Mouse (Mus musculus) kidney, postnatal 14 days (tissue): ENCODE measurements at regions not wholly inside any gene's neighbourhood (a gene's known extent, or its start where the extent isn't known, plus 50 kb on each side); places are given as distances from the start of the nearest gene placed in this dataset.
"Not testable (repeated sequence)": the region's sequence is repeated elsewhere in the genome, so short reads cannot be mapped to it uniquely, and the experiment has no call there.

ENCODE experiments used
- DNase-seq: peaks from one replicate; pipeline ENCODE4 v3.0.0; 2022; ENCODE audit warnings: mixed read lengths

DNA sequence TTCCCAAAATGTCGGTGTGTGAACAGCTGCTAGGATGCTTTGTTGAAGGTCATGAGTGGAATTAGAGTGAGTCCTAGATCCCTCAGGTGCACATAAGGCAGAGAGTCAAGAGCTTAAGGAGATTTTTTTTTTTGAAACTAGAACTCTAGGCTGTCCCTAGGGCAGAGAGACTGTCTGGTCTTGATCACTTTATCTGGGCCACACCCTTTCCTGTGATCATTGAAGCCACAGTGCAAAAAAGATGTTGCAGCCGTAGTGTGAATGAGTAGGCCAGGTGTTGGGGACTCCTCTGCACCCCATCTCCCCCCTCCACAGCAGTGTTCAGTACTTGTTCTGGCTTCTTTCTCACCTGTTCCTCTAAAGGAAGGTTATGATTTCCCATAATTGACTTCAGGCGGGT, 153.9 kb downstream of the Katnal1 start:
- DNase-seq = no peak

DNA sequence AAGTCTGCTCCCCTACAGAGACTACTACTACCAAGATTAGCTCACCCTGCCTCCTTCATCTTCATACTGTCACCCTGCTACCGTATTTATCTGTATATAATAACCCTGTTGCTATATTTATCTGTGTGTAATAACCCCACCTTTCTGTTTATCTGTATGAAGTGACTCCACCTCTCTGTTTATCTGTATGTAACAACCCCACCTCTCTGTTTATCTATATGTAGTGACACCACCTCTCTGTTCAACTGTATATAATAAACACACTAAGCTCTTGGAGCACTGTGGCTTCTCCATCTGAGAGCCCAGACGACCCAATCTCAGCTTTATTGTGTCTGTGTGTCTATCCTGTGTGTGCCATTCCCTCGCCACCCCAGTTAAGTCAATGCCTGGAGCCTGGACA, 154.7 kb downstream of the Katnal1 start:
- DNase-seq = no peak

DNA sequence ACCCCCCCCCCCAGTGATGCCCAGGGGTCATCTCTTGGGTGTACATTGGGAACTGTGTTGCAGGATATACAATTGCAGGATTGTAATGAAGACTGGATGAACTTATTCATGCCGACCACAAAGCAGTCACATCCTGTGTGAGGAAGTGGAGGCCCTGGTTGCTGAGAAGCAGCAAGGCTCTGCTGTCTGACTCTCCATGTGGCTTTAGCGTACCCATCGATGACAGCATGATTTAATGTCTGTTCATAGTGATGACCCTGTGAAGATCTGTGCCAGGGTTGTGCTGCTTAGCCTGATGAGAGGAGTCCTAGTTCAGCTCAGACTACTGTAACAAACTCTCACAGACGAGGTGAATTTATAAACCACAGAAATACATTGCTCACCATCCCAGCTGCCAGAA, 159.7 kb downstream of the Katnal1 start:
- no peak for DNase-seq

DNA sequence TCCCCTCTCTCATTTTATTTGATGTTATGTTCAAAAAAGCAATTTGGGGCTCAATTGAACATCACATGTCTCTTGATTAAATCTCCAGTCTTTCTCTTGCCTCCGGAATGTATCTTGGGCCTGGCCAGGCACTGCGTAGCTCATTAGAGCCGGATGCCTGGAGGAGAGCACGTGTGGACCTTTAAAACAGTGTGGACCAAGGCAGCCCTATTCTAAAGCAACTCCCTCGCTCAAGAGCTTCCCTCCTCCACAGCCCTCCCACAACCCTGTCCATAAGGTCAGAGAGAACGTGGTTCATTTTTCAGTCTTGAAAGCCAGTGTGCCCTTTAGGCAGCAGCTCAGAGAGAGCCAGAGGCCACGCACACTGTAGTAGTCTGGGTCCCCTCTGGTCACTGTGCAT, 160.8 kb downstream of the Katnal1 start:
- DNase-seq = no peak

DNA sequence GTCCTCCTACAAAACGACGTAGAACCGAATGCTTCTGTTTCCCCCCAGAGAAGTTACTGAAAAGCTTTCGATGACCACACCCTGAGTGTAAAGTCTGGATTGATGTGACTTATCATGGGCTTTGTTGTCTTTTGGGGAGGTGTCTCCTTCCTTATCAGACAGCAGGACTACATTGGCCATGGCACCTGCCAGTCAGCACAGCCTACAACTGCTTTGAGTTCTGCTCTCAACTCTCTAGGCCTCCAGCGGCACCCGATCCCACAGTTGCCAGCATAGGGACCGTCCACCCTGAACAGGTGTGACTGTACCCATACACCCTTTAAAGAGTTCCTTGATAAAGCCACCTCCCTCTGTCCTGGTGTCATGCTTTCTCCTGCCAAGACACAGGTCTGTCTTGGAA, 163.1 kb downstream of the Katnal1 start:
- DNase-seq = no peak

DNA sequence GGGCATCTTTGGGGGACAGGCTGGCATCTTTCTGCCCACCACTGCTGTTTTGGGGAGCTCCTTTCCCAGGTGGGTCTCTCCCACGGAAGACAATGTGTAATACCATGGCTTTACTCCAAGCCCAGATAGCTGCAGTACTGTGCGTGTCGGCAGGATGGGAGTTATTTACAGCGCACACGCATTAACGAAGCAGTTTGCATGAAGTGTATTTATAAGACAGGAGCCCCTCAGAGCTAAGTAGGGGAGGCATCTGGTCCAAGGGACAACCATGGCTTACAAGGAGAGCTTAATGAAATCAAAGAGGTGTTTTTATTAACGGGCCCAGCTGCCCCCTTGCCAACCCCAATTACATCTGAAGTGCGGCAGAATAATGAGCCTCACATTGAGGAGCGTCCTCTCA, 169.0 kb downstream of the Katnal1 start:
- no peak for DNase-seq

DNA sequence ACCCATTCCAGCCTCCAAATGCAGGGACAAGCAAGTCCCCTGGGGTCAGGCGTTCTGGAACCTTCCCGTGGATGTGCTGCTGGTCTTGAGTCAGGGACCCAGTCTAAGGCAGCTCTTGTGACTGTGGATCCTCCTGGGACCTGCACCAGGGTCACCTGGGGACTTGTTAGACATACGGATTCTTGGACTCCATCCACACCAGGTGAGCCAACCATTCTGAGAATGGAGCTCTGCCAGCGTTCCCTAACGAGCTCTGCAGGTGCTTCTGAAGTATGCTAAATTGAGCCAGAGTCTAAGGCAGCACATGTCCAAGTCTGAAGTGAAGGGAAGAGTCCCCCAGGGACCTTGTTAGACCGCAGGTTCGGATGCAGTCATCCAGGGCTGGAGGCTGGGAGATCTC, 170.3 kb downstream of the Katnal1 start:
- DNase-seq = peak; percentile 57

DNA sequence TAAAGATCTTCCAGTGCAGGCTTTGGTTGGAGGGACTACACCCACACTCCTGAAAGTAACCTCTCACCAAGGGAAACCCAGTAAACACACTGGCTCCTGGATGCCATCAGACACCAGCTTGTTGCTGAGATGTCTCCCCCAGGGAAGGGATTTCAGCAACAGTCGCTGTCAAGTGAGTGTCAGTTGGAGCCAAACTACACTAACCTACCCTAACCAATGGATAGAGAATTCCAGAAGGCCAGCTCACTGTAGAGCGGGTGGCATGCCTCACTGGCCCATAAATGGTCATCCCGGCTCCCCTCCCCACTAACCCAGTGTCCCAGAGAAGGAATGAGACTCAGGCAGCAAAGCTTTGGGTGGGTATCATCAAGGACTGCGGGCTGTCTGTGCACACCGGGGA, 171.4 kb downstream of the Katnal1 start:
- DNase-seq = no peak

DNA sequence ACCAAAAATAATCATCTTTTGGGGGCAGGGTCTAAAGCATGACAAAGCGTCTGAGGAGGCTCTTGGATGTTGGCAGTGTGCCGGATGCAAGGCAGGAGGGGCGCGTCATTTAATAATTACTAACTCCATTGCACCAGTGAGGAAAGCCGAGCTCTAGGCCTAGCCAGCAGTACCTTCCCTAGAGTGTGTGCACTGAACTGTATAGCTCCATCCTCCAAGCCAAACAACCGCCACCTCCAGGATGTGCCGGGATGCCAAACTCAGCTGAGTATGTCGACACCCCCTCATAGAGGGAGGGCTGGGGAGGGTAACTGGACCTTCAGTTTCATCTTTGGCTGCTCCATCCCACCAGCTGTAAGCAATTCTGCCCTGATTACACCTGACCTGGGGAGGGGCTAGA, 171.9 kb downstream of the Katnal1 start:
- peak; percentile 64 for DNase-seq

DNA sequence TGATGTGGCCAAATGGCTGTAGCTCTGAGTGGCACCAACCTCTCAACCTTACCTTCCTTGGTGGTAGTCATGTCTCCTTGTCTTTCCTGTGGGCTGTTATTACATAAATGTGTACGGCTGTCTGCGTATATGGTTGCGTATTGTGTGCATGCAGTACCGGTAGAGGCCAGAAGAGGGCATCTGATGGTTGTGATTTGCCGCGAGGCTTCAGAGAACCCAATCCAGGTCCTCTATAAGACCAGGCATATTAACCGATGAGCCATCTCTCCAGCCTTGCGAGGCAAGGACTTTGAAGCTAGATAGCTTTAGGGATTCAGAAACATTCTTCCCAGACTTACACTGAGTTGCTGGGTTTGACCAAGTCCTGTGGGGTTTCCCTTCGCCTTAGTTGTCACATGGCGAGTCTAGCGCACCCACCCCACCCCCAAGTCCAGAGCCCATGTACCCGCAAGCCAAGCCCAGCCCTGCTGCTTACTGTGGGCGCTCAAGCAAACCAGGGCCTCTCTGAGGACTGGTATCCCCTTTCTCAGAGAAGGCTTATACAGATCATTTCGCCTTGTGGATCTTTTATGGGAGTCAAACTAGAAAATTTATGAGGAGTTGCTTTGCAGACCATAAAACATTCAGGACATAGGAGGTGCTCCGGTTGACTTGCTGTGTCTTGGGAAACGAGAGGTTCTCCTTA, 172.7 kb downstream of the Katnal1 start:
- DNase-seq = peak; percentile 52

DNA sequence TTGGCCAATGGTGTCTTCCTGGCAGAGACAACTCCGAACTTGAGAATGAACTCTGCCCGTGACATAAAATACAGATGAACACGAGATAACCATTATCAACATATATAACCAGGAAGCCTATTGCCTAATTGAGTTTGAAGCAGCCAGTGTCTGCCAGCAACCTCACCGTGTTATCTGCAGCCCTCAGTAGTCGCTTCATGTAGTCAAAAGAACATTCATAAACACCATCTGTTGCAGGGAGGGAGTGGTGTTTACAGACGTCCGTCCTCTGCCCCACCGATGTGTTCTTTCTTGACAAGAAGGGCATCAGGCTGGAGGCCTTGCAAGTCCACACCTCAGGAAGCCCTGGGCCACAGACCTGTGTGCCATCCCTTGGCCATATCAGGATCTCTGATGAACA, 173.3 kb downstream of the Katnal1 start:
- no peak for DNase-seq

DNA sequence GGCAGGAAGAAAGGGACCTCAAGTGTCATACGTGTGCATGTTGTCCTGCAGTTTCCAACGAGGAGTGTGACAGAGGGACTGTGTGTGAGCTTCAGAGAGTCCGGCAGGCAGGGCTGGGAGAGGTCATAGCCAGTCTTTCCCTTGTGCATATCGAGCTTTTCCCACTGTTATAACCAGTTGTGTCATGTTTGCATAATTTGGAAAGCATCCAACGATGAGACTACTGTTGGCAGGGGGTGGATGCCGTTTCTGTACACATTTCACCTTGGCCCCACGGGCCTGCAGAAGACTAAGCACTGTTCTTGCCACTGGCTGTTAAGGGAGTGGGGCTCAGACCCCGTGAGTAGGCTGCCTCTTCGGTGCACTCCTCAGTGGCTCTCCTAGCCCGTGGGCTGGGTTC, 174.2 kb downstream of the Katnal1 start:
- no peak for DNase-seq

DNA sequence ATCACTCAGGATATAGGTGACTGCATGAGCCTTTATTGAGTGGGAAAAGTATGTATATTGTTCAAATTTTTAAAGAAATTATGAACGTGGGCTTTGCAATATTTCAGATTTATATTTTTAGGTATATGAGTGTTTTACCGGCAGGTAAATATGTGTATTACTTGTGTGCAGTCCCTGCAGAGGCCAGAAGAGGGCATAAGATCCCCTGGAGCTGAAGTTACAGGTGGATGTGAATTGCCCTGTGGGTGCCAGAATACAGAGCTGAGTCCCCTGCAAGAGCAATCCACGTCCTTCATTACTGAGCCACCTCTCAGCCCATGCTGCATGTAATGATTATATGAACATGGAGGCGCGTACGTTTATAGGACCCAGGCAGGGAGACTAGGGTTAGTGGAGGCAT, 174.8 kb downstream of the Katnal1 start:
- DNase-seq = no peak

DNA sequence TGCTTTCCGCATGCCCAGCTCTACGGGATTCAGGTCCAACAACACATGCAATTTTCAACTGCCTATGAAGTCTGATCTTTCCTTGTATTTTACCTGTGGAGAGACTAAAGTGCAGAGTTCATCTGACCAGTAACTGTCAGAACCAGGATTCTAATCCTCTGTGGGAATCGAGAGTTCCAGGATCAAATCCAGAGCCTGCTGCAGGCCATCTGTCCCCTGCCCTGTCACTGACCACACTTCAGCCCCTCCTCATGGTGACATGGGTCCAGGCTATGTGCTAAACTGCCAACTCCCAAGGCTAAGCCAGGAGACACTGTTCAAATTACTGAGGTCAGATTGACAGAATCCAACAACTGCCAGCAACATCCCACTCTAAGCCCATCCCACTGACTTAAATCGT, 175.7 kb downstream of the Katnal1 start:
- DNase-seq = no peak

DNA sequence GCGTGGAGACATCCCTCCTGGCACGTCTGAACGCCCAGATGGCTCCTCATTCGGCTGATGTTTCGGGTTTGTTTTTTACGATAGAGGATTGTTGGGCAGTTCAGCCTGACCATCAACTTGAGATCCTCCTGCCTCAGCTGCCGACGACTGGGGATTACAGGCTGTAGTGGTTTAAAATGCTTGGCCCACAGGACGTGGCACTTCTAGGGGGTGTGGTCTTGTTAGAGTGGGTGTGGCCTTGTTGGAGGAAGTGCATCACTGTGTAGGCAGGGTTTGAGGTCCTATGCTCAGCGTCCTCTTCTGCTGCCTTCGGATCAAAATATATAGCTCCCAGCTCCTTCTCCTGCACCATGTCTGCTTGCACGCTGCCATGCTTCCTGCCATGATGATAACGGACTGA, 177.1 kb downstream of the Katnal1 start:
- no peak for DNase-seq

DNA sequence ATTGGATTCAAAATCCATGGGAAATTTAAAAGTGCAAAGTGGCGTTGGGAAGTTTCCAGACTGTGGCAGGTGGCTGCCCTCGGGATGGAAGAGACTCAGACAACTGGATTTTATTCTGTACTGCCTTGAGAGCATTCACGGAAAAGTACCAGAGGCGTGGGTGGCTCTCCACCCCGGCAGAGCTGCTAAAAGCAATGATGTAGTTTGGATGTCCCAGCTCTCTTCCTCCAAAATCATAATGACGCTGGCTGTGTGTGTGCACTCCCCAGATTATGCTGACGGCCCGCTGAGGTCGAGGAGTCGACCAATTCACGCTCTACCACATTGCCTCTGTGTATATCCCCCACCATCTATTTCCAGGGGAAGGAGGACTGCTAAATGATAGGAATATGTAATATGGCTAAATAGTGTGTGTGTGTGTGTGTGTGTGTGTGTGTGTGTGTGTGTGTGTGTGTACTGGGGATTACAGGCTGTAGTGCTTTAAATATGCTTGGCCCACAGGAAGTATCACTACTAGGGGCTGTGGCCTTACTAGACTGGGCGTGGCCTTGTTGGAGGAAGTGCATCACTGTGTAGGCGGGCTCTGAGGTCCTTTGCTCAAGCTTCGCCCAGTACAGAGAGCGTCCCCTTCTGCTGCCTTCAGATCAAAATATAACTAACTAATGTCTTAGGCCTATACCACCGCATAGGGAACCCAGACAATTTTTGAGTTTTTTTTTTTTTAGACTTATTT, 179.0 kb downstream of the Katnal1 start:
- no peak for DNase-seq

DNA sequence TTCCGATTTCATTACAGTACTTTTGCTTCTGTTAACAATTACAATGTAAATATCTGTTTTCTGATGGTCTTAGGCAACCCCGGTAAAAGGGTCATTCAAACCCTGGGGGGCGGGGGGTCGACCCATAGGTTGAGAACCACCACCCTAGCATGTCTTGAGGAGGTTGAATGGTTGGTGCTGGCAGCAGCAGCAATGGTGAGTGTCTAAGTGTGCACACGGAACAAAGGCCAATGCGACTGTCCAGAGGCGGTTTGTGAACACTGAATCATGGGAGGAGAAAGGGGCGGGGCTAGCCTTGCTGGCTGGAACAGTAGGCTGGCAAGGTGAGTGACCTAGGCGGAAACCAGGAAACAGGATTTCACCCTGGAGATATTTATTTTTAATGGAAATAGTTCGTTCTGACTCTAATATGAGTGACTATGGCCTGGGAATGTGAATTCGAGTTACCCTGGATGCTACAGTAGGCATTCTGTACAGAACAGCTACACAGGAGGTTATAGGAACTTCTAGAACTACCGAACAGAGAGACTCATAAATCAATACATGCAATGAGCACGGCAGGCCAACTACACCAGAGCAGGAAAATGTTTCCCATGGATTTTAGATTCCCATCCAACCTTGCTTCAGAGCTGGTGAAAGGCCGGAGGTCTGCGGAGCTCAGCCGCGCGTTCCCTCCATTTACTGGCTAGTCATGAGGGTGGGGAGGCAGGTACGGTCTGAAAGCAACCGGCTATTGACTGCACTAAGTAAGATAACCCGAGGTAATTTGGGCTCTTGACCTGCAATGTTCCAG, 181.0 kb downstream of the Katnal1 start:
- DNase-seq = no peak

DNA sequence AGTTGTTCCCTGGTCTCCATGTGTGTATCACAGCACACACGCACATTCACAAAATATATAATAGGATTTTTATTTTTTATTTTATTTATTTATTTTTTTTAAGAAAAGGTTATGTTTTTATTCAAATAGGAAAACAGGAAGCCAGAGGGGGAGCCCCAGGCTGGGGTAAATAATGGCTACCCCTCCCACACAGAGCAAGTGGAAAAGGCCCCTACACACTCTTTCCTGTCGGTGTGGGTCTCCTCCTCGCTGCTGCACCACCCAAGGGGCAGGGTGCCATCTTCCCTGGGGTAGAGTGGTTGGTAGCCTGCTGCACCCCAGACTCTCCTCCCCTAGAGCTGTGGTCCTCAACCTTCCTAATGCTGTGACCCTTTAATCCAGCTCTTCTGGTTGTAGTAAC, 181.6 kb downstream of the Katnal1 start:
- no peak for DNase-seq

DNA sequence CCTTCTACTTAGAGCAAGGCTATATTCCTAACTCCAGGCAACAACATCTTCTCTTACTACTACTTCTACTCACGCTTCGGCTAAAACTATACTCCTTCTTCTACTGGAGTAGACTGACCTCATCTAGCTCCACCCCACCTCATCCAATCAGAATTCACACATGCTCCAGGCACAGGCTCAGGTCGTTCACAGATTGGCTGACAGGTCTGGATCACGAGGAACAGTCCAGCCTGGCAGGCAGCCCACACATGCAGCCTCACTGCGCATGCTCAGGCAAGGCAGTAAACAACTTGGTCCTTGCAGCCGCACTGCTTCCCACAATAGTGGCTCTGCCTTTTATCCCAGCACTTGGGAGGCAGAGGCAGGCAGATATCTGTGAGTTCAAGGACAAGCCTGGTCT, 182.4 kb downstream of the Katnal1 start:
- not testable (repeated sequence) for DNase-seq

DNA sequence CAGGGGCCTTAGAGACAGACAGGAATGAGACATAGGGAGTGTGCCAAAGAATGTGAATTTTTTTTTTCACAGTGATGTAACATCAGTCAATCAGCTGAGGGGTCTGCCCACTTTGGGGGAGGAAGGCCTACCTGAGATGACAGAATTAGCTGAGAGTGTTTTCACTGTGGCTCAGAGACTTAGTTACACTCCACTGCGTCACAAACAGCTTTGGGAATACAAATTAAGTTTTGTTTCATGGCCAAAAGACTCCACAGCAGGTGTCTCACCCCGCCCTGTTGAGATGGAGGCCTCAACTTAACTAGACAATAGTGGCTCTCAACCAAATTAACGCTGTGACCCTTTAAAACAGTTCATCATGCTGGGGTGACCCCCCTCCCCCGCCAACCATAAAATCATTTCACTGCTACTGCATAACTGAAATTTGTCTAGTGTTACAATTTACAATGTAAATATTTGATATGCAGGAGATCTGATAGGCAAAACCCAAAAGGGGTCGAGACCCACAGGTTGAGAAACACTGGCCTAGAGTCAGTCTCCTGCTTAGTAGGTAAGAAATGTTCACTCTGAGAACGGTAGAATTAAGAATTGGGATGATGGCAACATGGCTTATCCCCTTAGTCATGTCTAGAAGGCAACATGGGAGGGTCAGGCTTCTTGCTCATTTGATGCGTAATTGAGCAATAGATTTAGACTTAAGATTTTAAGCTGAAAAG, 184.3 kb downstream of the Katnal1 start:
- DNase-seq = no peak

DNA sequence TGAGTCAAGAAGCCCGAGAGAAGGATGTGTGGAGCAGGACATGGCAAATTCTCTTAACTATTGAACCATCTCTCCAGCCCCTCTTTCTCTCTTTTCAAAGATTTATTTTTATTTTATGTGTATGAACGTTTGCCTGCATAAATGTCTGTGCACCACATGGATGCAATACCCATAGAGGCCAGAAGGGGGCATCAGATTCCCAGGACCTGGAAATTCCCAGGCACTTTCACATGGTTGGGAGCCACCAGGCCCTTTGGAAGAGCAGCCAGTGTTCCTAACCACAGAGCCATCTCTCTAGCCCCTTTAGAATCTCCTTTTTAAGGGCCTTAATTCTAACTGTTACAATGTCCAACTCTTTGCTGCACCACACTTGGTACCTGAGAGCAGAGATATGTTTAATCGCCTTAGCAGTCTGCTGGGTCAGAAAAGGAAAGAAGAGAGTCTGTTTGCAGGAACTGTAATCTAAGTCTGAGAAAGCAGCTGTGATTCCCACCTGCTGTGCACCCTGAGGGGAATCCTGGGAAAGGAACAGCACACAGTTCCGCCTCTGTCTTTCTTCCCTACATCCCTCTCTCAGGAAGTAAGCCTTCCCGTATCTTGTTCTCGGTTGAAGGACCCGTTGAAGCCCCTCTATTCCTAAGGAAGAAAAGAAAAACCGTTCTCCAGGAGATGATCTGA, 186.8 kb downstream of the Katnal1 start:
- DNase-seq = no peak

DNA sequence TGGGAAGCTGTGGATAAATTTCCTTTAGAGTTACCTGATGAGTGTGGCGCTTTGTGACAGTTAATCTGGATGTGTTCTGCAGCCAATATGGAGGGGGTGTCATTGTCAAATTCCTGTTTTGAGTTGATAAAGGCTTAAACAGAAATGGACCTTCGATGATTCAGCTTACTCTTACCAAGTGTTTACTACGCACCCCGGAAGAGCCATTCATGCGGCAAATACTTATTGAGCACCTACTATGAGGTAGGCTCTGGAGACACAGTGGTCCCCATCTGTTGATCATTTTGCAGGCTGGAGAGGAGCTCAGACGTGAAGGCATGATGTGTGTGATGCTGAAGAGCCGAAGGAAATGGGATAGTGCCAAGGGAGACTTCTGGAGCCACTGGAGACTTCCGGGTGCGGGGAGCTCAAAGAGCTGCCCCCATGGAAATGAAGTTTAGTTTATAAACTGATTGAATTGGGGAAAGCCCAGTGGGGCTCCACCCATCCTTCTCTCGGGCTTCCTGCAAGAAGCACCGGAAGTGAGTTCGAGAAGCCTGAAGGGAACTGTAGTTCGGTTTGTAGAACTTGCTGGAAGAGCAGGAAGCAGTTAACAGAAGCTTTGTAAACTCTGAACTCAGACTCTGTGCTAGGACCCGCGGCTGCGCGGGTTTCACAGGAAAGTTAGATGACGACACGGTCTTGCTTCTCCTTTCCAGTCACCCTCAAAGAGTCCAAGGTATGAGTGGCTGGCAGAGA, 187.7 kb downstream of the Katnal1 start:
- no peak for DNase-seq
